Mouse (Mus musculus) midbrain, embryonic 12.5 days (tissue): ENCODE results near the gene Col11a2. TPM values are rescaled to one million over a fixed set of nuclear protein-coding genes. Genes with fewer than 3 reads are reported as not detected.

Experiments used
- ATAC-seq: fragments of 200-750 bp; cut with Nextera tagmentation; 2 replicates; pipeline ENCODE4 v1.8.0; 2017; ENCODE audit warnings: low read depth, moderate TSS enrichment, moderate library complexity; ENCODE audit not compliant: low FRiP score
- H3K27ac ChIP-seq: fragments of 300-500 bp; sonication (generic); replicated peaks from 2 replicates; pipeline ENCODE4 v1.5.1; 2016; ENCODE audit warnings: mild to moderate bottlenecking
- H3K27me3 ChIP-seq: fragments of 300-500 bp; sonication (generic); 2 replicates; pipeline ENCODE4 v1.6.1; 2016; ENCODE audit warnings: mild to moderate bottlenecking
- H3K36me3 ChIP-seq: fragments of 300-500 bp; sonication (generic); 2 replicates; pipeline ENCODE4 v1.6.1; 2016
- H3K4me1 ChIP-seq: fragments of 300-500 bp; sonication (generic); 2 replicates; pipeline ENCODE4 v1.6.1; 2016
- H3K4me2 ChIP-seq: fragments of 300-500 bp; sonication (generic); replicated peaks from 2 replicates; pipeline ENCODE4 v1.6.1; 2016; ENCODE audit warnings: mild to moderate bottlenecking, moderate library complexity
- H3K4me3 ChIP-seq: fragments of 300-500 bp; sonication (generic); 2 replicates; pipeline ENCODE4 v1.5.1; 2016; ENCODE audit warnings: mild to moderate bottlenecking
- H3K9ac ChIP-seq: fragments of 300-500 bp; sonication (generic); replicated peaks from 2 replicates; pipeline ENCODE4 v1.6.1; 2016; ENCODE audit warnings: mild to moderate bottlenecking, moderate library complexity
- H3K9me3 ChIP-seq: fragments of 300-500 bp; sonication (generic); 2 replicates; pipeline ENCODE4 v1.6.1; 2016; ENCODE audit warnings: mild to moderate bottlenecking
- WGBS: fragments of 180-500 bp; shearing (Covaris S2); methylation state at CpG from one replicate; pipeline ENCODE4 v1.1.7; 2016; 5-methylcytosine and 5-hydroxymethylcytosine counted together
- polyA plus RNA-seq: library from polyadenylated mRNA; unstranded; fragments of >200 nt; fragmentation: Nextera tagmentation; extraction: Ambion mirVana; gene quantifications from 2 replicates; pipeline ENCODE4 v1.2.1, GENCODE M21; 2016

The Col11a2 gene
- polyA plus RNA-seq, 1 experiment from 2014 or later: 4.0 TPM

GRCm38 (mm10) chr17:34079002-34079401, 39.8 kb downstream of the Col11a2 start:
- Histone ChIP-seq H3K4me3 (no peak overlapping the region), H3K4me2 (no peak overlapping the region), H3K4me1 (peaks cover 11% of the 10 kb centered on the region), H3K9me3 (no peaks in the 10 kb centered on the region), H3K27ac (no peak overlapping the region), H3K9ac (no peak overlapping the region), H3K27me3 (peaks cover 23% of the 10 kb centered on the region), H3K36me3 (no peaks in the 10 kb centered on the region)
- 89% methylated on average over 11 of the region's 11 CpGs for WGBS
- ATAC-seq: no peak

DNA sequence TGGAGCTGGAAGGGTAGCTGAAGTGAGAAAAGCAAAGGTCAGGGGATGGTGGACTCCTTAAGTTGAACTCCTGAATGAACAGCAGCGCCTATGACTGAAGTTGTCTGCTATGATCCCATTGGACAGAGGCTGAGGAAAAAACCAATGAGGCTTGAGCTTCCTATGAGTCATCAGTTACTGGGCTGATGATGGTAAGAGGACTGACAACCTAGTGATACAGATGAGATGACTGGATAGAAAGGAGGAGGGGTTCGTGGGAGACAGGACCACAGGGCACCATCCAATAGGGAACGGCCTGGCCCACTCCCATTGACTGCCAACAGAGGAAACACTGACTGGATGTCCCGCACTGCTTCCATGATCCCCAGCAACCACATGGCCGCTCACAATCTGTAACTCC, 40.4 kb downstream of the Col11a2 start:
- no peaks in the 10 kb centered on the region for H3K36me3 ChIP-seq
- no peak overlapping the region for H3K4me2 ChIP-seq
- H3K4me1 ChIP-seq: peaks cover 11% of the 10 kb centered on the region
- peak; percentile 79 for ATAC-seq
- H3K9ac ChIP-seq: no peak overlapping the region
- no peak overlapping the region for H3K4me3 ChIP-seq
- no peak overlapping the region for H3K27ac ChIP-seq
- 13% methylated on average over 5 of the region's 5 CpGs for WGBS
- H3K9me3 ChIP-seq: no peaks in the 10 kb centered on the region
- H3K27me3 ChIP-seq: peaks cover 23% of the 10 kb centered on the region

- H3K4me2 ChIP-seq: peak overlapping the region; percentile 15; the same call in 1 of the 2 replicates
- no peak overlapping the region for H3K4me3 ChIP-seq
- H3K36me3 ChIP-seq: no peaks in the 10 kb centered on the region
- no peaks in the 10 kb centered on the region for H3K9me3 ChIP-seq
- WGBS: 4% methylated on average over 8 of the region's 8 CpGs
- H3K27me3 ChIP-seq: peaks cover 7% of the 10 kb centered on the region
- H3K27ac ChIP-seq: no peak overlapping the region
- no peak for ATAC-seq
- peaks cover 6% of the 10 kb centered on the region for H3K4me1 ChIP-seq
- H3K9ac ChIP-seq: no peak overlapping the region
These were observed 43.9 kb downstream of the Col11a2 start for GRCm38 (mm10) chr17:34083104-34083503.

DNA sequence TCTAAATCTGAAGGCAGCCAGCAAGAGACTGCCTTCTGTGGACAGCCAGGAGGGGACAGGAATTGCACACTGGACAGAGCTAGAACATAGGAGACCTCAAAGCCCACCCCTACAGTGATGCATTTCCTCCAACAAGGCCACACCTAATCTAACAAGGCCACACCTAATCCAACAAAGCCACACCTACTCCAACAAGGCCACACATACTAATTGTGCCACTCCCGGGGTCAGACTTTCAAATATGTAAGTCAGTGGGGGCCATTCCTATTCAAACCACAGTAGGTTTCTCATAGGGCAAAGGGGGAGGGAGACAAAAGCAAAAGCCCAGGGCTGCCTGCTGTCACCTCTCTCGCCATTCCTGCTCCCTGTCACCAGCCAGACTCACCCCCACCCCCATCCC, 48.1 kb downstream of the Col11a2 start:
- Histone ChIP-seq H3K4me3 (no peak overlapping the region), H3K36me3 (no peaks in the 10 kb centered on the region), H3K27ac (no peak overlapping the region), H3K4me1 (peaks cover 6% of the 10 kb centered on the region), H3K4me2 (no peak overlapping the region), H3K9me3 (no peaks in the 10 kb centered on the region), H3K9ac (no peak overlapping the region), H3K27me3 (peaks cover 3% of the 10 kb centered on the region; the same call in 1 of the 2 replicates)
- no peak for ATAC-seq
- WGBS: 34% methylated on average over 2 of the region's 2 CpGs

DNA sequence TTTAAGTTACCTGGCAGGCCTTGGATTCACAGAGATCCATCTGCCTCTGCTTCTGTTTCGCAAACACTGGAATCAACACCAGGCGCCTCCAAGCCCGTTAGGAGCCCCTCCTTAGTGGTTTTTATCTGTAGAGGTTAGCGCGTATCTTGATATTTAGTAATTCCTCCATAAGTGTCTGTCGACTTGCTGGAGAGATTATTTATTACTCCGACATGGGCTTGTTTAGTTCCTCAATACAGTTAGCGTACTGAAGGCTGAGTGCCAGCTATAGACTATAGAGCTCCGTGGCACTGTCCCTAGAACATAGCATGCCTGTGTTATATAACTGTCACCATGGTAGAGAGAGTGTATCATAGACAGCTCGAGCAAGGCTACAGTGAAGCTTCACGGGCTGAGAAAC, 48.9 kb downstream of the Col11a2 start:
- Histone ChIP-seq H3K9ac (no peak overlapping the region), H3K27ac (no peak overlapping the region), H3K4me3 (no peak overlapping the region), H3K4me1 (peaks cover 3% of the 10 kb centered on the region), H3K9me3 (no peaks in the 10 kb centered on the region), H3K36me3 (no peaks in the 10 kb centered on the region), H3K4me2 (no peak overlapping the region), H3K27me3 (peaks cover 3% of the 10 kb centered on the region; the same call in 1 of the 2 replicates)
- WGBS: 91% methylated on average over 11 of the region's 11 CpGs
- no peak for ATAC-seq

DNA sequence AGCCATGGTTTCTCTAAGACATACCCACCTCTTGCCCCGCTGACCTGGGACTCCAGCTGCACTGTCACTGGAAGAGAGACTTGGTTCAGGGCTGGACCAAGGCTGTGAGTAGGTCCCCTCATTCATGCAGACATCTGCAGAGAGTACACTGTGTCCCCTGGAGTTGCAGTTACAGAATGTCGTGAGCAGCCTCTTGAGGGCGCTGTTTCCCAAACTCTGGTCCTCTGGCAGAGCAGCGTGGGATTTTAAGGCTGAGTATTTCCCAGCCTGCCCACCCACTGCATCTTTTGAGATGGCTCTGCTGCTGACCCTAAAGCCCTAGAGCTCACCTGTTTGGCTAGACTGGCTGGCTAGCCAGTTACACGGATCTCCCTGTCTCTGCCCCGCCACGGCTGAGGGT, 51.7 kb downstream of the Col11a2 start:
- whole genome bisulfite sequencing: 42% methylated on average over 7 of the region's 7 CpGs
- Histone ChIP-seq H3K4me3 (no peak overlapping the region), H3K9me3 (no peaks in the 10 kb centered on the region), H3K4me1 (peaks cover 7% of the 10 kb centered on the region), H3K36me3 (no peaks in the 10 kb centered on the region), H3K27ac (no peak overlapping the region), H3K27me3 (no peaks in the 10 kb centered on the region), H3K4me2 (no peak overlapping the region), H3K9ac (no peak overlapping the region)
- ATAC-seq: no peak

DNA sequence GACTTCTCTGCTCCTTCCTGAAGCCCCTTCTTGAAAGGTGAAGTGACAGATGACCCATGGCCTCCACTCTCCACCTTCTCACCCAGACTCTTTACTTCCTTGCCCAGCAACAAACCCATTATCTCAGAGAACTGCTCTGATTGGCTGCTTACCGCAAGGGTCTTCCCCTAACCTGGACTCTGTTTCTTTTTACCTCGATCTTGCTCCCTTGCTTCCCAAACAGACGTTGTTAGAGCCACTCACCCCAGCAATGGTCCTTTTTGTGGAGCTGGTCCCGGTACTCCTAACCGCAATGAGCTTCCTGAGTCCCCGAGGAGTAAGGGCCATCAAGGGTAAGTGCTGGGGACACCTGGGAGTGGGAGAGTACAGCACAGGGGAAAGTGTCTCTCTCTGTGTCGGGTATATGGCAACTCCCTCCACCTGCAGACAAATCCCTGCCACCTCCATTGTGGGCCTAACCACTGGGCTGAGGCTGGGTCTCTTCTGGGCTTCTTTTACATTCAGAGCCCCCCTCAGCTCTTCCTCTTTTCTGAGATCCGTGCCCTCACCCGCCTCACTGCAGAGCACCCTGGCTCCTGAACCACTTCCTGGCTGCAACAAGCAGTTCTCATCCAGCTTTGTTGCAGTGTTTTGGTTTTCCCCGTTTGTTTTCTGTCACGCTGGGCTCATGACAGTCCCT, 53.1 kb downstream of the Col11a2 start, which contains the start of gene H2-Oa:
Gene H2-Oa (plus strand): TSS at position 144 of the 679 bp plus-strand sequence.
- H3K36me3 ChIP-seq: no peaks in the 10 kb centered on the region
- no peak within 1 kb of the TSS for H3K27ac ChIP-seq
- H3K27me3 ChIP-seq: no peaks in the 10 kb centered on the region
- H3K4me3 ChIP-seq: no peak within 1 kb of the TSS
- H3K4me2 ChIP-seq: no peak within 1 kb of the TSS
- H3K9me3 ChIP-seq: no peaks in the 10 kb centered on the region
- ATAC-seq: no peak
- H3K9ac ChIP-seq: no peak within 1 kb of the TSS
- peaks cover 7% of the 10 kb centered on the region for H3K4me1 ChIP-seq
- 45% methylated on average over 11 of the region's 11 CpGs for whole genome bisulfite sequencing

DNA sequence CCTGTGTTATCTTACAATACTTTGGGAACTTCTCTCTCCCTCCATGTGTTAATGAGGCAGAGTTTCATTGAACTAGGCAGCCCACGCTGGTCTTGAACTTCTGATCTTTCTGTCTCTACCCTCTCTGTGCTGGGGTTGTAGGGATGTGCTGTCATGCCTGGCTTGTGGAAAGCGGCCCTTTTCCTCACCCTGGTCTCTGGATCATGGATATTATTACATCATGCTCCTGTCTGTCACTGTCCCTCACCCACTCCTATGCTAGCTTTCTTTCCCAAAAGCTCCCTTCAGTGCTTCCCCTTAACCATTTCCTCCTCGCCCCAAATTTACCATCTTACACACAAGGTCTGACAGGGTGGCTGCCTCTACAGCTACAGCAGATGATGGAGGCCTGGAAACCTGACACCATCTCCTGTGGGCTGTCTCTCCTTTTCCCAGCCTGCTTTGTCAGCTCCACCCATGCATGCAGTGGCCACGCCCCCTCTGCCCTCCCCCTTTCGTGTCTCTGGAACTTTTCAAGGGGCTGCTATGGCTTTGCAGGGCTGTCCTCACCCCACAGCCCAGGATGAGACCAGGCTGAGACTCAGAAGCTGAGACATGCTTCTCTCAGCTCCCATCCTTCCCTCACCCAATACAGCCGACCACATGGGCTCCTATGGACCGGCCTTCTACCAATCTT, 54.1 kb downstream of the Col11a2 start:
- no peak for ATAC-seq
- H3K27me3 ChIP-seq: no peaks in the 10 kb centered on the region
- 35% methylated on average over 7 of the region's 7 CpGs for WGBS
- no peak overlapping the region for H3K4me3 ChIP-seq
- H3K27ac ChIP-seq: no peak overlapping the region
- H3K4me2 ChIP-seq: no peak overlapping the region
- no peaks in the 10 kb centered on the region for H3K36me3 ChIP-seq
- H3K4me1 ChIP-seq: peaks cover 7% of the 10 kb centered on the region
- no peaks in the 10 kb centered on the region for H3K9me3 ChIP-seq
- no peak overlapping the region for H3K9ac ChIP-seq

DNA sequence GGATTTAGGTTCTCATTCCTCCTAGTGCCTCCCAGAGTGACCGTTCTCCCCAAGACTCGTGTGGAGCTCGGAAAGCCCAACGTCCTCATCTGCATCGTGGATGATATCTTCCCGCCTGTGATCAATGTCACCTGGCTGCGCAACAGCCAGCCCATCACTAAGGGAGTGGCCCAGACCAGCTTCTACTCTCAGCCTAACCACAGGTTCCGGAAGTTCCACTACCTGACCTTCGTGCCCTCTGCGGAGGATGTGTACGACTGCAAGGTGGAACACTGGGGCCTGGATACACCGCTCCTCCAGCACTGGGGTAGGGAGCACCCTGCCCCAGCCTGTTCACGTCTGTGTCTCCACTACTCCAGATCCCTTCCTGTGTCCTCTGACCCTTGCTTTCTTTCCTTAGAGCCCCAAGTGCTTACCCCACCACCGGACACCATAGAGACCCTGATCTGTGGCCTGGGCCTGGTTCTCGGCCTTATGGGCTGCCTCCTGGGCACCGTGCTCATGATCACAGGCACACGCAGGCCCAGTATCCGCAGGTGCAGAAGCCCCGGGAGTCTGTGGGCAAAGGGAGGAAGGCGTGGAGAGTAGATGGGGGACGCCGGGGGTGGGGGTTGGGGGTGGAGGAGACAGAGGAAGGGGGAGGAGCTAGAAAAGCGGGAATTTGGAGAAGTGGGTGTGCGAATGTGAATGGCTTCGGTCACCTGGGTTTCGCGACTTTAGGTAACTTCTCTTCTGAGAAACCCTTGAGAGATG, 55.2 kb downstream of the Col11a2 start:
- H3K27me3 ChIP-seq: no peaks in the 10 kb centered on the region
- no peak overlapping the region for H3K4me2 ChIP-seq
- H3K9ac ChIP-seq: no peak overlapping the region
- no peak overlapping the region for H3K4me3 ChIP-seq
- no peak overlapping the region for H3K27ac ChIP-seq
- no peak for ATAC-seq
- H3K9me3 ChIP-seq: no peaks in the 10 kb centered on the region
- 91% methylated on average over 27 of the region's 27 CpGs for WGBS
- H3K4me1 ChIP-seq: peaks cover 7% of the 10 kb centered on the region
- no peaks in the 10 kb centered on the region for H3K36me3 ChIP-seq

- Histone ChIP-seq H3K36me3 (no peaks in the 10 kb centered on the region), H3K9ac (no peak overlapping the region), H3K4me1 (peaks cover 7% of the 10 kb centered on the region), H3K27ac (no peak overlapping the region), H3K9me3 (no peaks in the 10 kb centered on the region), H3K4me3 (no peak overlapping the region), H3K27me3 (0 out of 2 replicates have a peak, but pooled peaks cover 5% of the 10 kb centered on the region), H3K4me2 (no peak overlapping the region)
- ATAC-seq: no peak
- 81% methylated on average over 3 of the region's 3 CpGs for WGBS
These were observed 57.3 kb downstream of the Col11a2 start for GRCm38 (mm10) chr17:34096497-34097010.

- Histone ChIP-seq H3K9me3 (no peaks in the 10 kb centered on the region), H3K4me3 (no peak overlapping the region), H3K4me2 (no peak overlapping the region), H3K9ac (no peak overlapping the region), H3K27ac (no peak overlapping the region), H3K27me3 (0 out of 2 replicates have a peak, but pooled peaks cover 5% of the 10 kb centered on the region), H3K36me3 (no peaks in the 10 kb centered on the region), H3K4me1 (peaks cover 7% of the 10 kb centered on the region)
- no peak for ATAC-seq
- WGBS: 72% methylated on average over 5 of the region's 5 CpGs
These were observed 58.0 kb downstream of the Col11a2 start for GRCm38 (mm10) chr17:34097272-34097671.
